Mouse (Mus musculus) liver (tissue): Measurements from ENCODE around the gene H2-DMb1.
"Not testable (repeated sequence)": the region's sequence is repeated elsewhere in the genome, so short reads cannot be mapped to it uniquely, and the experiment has no call there.

ENCODE experiments used
- DNase-seq: peaks from one replicate; pipeline ENCODE4 v3.0.0-alpha.2; 2020; ENCODE audit warnings: mixed read lengths

Gene H2-DMb1

DNA sequence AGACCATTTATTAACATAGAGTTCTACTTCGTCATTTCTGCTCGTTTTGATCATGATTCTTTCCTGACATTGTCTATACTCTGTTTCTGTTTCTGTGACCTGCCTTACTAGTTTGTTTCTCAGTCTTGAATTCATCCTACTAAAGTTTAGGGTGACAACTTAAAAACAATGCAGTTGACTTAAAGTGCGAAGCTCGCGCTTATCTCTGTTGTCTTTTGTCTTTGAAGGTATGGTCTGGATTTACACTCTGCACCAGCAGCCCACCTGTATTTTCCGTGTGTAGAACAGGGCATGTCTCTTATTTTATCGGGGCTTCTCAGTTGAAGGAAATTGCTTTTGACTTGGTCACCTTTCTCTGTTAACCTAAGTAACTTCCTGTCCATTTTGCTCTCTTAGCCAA lies 29.8 kb upstream of the H2-DMb1 start:
- DNase-seq = no peak

GRCm38 (mm10) chr17:34123518-34123917 lies 29.4 kb upstream of the H2-DMb1 start:
- DNase-seq = peak; percentile 18

DNA sequence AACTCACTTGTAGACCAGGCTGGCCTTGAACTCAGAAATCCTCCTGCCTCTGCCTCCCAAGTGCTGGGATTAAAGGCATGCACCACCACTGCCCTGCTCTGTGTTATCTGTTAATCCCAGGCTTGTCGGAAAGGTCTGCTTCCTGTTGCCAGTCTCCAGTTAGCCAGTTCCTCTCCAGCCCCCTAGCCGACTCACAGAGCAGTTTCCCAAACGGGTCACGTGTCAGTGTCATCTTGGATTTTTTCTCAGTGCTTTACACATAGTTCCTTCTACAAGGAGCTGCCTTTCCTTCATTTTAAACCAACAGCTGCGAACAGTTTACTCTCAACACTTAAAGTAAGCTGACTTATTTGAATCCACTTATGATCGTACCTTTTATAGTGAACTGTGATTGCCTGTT lies 28.2 kb upstream of the H2-DMb1 start:
- peak; percentile 33 for DNase-seq

GRCm38 (mm10) chr17:34126826-34127420 lies 25.9 kb upstream of the H2-DMb1 start:
- DNase-seq = no peak

DNA sequence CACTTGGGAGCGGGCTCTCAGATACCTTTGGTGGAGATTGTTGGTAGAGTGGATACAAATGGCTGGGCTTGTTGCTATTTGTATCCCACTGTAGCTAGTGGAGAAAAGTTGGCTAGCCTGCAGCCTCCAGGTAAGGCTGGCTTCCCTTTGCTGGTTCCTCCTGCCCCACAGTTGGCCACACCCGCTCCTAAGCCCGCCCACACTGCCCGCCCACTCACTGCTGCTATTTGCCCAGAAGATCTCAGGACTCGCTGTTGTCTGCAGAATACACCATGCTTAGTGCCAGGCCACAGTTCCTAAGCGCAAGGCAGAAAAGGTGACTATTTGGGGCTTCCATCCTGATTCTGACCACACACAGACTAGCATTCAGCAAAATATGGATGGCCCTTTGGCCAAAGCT lies 25.4 kb upstream of the H2-DMb1 start:
- peak; percentile 82 for DNase-seq

DNA sequence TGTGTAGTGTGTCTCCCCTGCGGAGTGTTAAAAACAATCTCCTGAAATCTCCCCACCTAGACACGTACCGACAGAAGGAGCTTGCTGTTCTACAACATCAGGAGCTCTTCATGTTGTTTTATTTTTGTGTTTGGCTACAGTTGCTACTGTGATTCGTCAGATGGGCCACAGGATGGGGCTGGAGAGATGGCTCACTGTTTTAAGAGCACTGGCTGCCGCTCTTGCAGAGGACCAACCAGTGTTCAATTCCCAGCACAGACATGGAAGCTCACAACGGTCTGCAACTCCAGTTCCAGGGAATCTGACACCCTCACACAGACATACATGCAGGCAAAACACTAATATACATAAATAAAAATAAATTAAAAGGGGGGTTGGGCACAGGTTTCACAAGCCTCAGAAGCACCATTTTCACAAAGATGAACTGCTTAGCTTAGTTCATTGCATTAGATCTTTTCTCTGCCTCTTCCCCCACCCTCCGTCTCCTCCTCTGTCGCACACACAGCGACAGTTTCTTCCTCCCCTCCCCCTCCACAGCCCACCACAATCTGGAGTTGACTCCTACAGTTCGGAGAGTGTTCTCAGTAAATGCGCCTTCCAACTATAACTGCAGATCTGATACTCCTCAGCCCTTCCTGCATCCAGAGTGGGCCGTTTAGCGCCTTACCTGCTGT lies 24.5 kb upstream of the H2-DMb1 start:
- no peak for DNase-seq

- DNase-seq = peak; percentile 16
These were observed 23.7 kb upstream of the H2-DMb1 start for GRCm38 (mm10) chr17:34128944-34129791.

DNA sequence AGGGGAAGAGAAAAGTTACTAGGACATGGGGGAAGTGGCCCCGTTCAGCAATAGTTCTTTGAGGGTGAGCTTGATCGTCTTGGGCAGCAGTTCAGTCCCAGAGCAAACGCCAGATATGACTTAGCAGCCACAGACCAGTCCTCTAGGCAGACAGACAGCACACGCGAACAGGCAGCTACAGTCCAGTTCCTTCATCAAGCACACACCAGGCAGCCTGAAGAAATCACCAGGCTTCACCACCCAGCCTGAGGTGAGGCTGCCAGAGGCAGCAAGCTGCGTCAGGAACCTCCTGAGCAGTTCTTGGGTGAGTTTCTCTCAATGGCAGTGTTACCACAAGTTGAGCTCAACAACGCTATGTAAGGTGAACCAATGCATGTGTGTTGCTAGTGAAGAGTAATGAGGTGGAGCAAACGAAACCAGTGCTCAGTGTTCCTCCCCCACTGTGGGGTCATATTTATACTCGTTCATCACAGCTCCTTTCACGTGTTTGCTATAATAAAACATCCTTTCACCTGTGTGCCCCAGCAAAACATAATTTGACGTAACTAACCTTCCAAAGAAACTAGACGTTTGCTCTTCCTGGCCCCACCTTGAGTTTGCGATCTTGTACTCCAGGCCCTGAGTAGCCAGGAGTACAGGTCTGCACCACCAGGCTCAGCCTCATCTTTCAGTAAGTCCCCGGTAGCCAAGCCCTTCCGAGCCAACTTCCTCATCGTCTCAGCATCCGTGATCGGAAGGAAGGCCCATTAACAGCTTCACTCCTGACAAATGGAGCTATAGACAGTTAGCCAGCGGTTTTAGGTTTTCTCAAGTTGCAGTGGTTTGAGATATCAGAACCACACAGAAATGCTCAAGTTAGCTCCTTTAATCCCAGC lies 22.6 kb upstream of the H2-DMb1 start:
- no peak for DNase-seq

GRCm38 (mm10) chr17:34131911-34132310 lies 21.0 kb upstream of the H2-DMb1 start:
- DNase-seq = no peak

GRCm38 (mm10) chr17:34133289-34133688 lies 19.6 kb upstream of the H2-DMb1 start:
- DNase-seq = no peak

GRCm38 (mm10) chr17:34134451-34134850 lies 18.4 kb upstream of the H2-DMb1 start:
- DNase-seq = no peak

DNA sequence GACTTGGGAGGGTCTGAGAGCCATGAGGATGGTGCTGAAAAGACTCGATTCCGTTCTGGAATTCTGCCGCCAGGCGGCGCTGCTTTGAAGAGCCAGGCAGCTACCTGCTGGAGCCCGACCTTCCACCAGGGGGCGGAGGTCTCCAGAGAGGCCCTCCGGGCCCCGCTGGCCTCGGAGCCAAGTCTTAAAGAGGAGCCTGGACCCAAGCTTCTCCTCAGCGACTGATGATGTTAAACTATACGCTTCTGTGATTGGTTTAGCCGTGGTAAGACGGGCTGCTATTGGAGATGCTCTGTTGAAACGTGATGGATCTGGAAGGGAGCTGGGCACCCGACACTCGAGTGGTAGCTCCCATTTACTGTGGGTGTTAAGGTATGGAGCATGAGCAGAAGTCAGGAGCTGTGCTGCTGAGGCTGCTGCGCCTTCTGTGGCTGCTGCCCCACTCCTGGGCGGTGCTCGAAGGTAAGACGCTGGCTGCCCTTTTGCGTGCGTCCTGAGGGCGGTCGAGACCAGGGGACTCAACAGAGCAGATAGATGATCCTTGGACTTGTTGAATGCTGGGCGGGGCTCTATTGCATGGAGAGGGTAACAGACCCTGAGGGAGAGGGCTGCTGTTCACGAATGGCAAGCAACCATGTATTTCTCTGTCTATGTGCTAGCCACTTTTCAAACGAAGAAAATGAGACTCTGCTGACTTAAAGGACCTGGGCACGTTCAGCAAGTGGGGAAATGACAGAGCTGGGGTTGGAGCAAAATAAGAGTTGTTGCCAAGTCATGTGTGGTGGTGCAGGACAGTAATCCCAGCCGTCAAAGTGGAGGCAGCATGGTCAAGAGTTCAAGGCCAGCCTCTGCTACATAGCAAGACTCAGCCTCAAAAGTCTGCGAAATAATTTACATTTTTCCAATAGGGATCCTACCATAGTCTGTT lies 17.3 kb upstream of the H2-DMb1 start:
- DNase-seq = peak; percentile 95

GRCm38 (mm10) chr17:34137601-34138000 lies 15.3 kb upstream of the H2-DMb1 start:
- DNase-seq = no peak

DNA sequence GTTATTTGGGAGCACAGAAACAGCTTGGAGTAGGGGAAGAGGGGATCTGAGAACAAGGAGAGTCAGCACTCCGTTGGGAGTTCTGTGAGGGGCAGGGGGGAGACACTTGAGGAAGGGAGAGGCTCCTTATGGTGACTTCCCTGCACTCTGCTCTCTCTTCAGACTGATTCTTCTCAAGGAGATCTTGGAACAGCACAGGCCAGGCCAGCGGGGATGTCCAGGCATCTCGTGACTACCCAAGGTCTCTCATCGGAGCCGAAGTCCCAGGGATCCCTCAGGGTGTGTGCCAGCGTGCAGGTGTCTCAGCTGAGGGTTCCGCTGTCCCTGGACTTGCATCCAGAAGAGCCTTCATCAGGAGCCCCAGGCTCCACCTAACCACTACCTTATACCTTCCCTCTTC lies 14.2 kb upstream of the H2-DMb1 start:
- DNase-seq = no peak

DNA sequence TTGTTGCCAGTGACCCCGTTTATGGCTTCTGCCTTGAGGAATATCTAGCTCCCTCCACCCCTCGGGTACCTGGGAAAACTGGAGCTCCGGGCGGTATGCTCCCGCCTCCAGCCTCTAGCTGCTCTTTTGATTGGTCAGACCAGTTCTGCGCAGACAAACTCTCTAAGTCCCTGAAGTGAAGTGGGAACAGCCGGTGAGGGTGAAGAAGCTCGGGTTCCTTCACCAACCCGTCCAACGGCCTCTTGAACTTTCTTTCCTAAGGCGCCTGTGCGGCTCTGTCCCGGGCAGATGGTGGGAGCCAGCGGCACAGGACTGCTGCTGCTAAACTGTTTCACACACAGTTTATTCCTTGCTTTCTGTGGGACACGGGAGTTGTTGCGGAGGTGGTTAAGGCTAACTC lies 13.5 kb upstream of the H2-DMb1 start:
- DNase-seq = no peak

DNA sequence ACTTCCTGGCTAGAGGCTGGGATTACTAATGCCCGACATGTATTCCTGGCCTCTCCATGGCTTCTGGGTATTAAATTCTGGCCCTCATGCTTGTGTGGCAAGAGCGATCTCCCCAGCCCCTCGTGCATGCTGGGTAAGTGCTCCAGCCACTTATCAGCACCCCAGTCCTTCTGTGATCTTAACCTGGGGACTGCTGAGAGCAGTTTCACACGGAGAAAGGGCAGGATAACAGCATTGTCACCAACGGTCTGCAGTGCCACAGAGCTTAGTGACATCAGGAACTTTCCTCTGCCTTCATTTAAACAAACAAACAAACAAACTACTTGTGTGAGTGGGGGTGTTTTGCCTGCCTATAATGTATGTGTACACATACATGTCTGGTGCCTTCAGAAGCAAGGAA lies 12.6 kb upstream of the H2-DMb1 start:
- peak; percentile 32 for DNase-seq

GRCm38 (mm10) chr17:34141448-34141847 lies 11.4 kb upstream of the H2-DMb1 start:
- no peak for DNase-seq

GRCm38 (mm10) chr17:34142456-34143010 lies 10.3 kb upstream of the H2-DMb1 start:
- no peak for DNase-seq

DNA sequence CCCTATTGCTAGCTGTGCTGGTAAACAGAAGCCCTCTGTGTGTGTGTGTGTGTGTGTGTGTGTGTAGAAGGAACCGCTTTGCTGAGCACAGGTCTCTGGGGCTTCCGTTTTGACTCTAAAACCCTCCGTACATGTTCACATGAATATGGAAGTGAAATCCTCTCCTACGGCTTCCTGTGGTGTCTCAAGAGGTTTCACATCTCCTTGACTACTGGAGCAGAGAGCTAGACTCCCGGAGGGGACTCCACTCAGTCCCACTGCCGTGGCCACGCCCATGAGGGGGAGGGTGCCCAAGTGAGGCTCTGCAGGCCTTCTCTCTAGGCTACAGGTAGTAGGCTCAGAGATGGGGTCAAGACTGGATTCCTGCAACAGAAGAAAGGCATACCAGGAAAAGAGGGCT lies 9.8 kb upstream of the H2-DMb1 start, which contains the start of gene H2-DMb2:
TSS of gene H2-DMb2 (plus strand) at position 275 of the 400 bp plus-strand sequence.
- DNase-seq = peak; percentile 59

DNA sequence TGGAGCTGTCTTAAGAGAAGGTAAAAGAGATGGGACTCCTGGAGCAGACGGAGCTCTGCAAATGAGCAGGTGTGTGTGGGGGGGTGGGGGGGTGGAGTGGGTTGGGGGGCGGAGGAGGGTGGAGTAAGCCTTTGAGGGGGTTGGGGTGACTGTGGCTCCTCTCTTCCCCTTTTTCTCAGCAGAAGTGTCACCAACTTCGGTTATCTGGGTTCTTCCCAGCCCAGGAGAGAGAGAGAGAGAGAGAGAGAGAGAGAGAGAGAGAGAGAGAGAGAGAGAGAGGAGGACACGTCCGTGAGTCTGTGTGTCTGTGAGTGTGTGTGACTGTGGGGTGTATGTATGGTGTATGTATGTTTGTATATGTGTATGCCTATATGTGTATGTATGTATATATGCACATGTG lies 9.4 kb upstream of the H2-DMb1 start:
- no peak for DNase-seq

- not testable (repeated sequence) for DNase-seq
These were observed 8.7 kb upstream of the H2-DMb1 start for GRCm38 (mm10) chr17:34144221-34144620.
